Mouse (Mus musculus): ENCODE results near the gene Cops3.

Cops3 gene

GRCm38 (mm10) chr11:59810480-59811158 is 29.0 kb downstream of the Cops3 start:
- DNase-seq (ENCODE audit: low spot score in 2 of 2) = no peak

GRCm38 (mm10) chr11:59809670-59810474 is 29.8 kb downstream of the Cops3 start, which contains the start of gene Flcn:
Flcn (minus strand) TSS chr11:59810016.
- DNase-seq (ENCODE audit: low spot score in 2 of 2) = peak; percentile 66 to 79

- DNase-seq (ENCODE audit: low spot score in 2 of 2) = peak in 1 of 2 experiments; percentile 11
Measured at GRCm38 (mm10) chr11:59809071-59809669, 30.5 kb downstream of the Cops3 start.

GRCm38 (mm10) chr11:59808170-59808960 is 31.3 kb downstream of the Cops3 start:
- DNase-seq (ENCODE audit: low spot score in 2 of 2) = no peak

- DNase-seq (ENCODE audit: low spot score in 2 of 2) = no peak
Measured at GRCm38 (mm10) chr11:59805656-59806055, 34.0 kb downstream of the Cops3 start.

GRCm38 (mm10) chr11:59805256-59805655 is 34.4 kb downstream of the Cops3 start:
- no peak for DNase-seq (ENCODE audit: low spot score in 2 of 2)

- no peak for DNase-seq (ENCODE audit: low spot score in 2 of 2)
Measured at GRCm38 (mm10) chr11:59804409-59805110, 35.1 kb downstream of the Cops3 start.

GRCm38 (mm10) chr11:59803516-59803915 is 36.1 kb downstream of the Cops3 start:
- no peak for DNase-seq (ENCODE audit: low spot score in 2 of 2)

GRCm38 (mm10) chr11:59801881-59802280 is 37.8 kb downstream of the Cops3 start:
- DNase-seq (ENCODE audit: low spot score in 2 of 2) = no peak

GRCm38 (mm10) chr11:59800412-59800811 is 39.2 kb downstream of the Cops3 start:
- DNase-seq (ENCODE audit: low spot score in 2 of 2) = no peak

- no peak for DNase-seq (ENCODE audit: low spot score in 2 of 2)
Measured at GRCm38 (mm10) chr11:59793390-59793789, 46.2 kb downstream of the Cops3 start.

- no peak for DNase-seq (ENCODE audit: low spot score in 2 of 2)
Measured at GRCm38 (mm10) chr11:59789311-59789710, 50.3 kb downstream of the Cops3 start.

GRCm38 (mm10) chr11:59787199-59787781 is 52.3 kb downstream of the Cops3 start, which contains the start of gene Pld6:
Pld6 (minus strand) TSS chr11:59787645.
- peak; percentile 35 to 47 for DNase-seq (ENCODE audit: low spot score in 2 of 2)

- DNase-seq (ENCODE audit: low spot score in 2 of 2) = no peak
Measured at GRCm38 (mm10) chr11:59786444-59787198, 53.0 kb downstream of the Cops3 start.

GRCm38 (mm10) chr11:59783591-59783990 is 56.0 kb downstream of the Cops3 start:
- no peak for DNase-seq (ENCODE audit: low spot score in 2 of 2)

GRCm38 (mm10) chr11:59782091-59782590 is 57.5 kb downstream of the Cops3 start:
- no peak for DNase-seq (ENCODE audit: low spot score in 2 of 2)

GRCm38 (mm10) chr11:59780241-59780640 is 59.4 kb downstream of the Cops3 start:
- no peak for DNase-seq (ENCODE audit: low spot score in 2 of 2)

GRCm38 (mm10) chr11:59779406-59779805 is 60.2 kb downstream of the Cops3 start:
- DNase-seq (ENCODE audit: low spot score in 2 of 2) = no peak

- DNase-seq (ENCODE audit: low spot score in 2 of 2) = no peak
Measured at GRCm38 (mm10) chr11:59778874-59779223, 60.8 kb downstream of the Cops3 start.

Data from cerebellum, postnatal 4 days (tissue).